Mouse (Mus musculus): ENCODE data around the gene Jmjd8. TPM values are rescaled to one million over a fixed set of nuclear protein-coding genes. Genes with fewer than 3 reads are reported as not detected.

The Jmjd8 gene
- polyA plus RNA-seq, 1 experiment from 2014 or later: 70.7 TPM

- no peak for ATAC-seq (ENCODE audit: low FRiP score, low read depth)
- peak overlapping the region; percentile 78 for H3K4me3 ChIP-seq
- H3K4me2 ChIP-seq (replicated peaks): peak overlapping the region; percentile 95
- no peaks in the 10 kb centered on the region for H3K27me3 ChIP-seq
- H3K9me3 ChIP-seq: no peaks in the 10 kb centered on the region
- H3K27ac ChIP-seq (replicated peaks): no peak overlapping the region
- H3K4me1 ChIP-seq: peaks cover 43% of the 10 kb centered on the region
- peaks cover 18% of the 10 kb centered on the region for H3K36me3 ChIP-seq
- peak overlapping the region; percentile 90 for H3K9ac ChIP-seq (replicated peaks)
- 57% methylated on average over 10 of the region's 10 CpGs for WGBS
These were observed 47.8 kb downstream of the Jmjd8 start for GRCm38 (mm10) chr17:25876347-25876915.

- no peak for ATAC-seq (ENCODE audit: low FRiP score, low read depth)
- Histone ChIP-seq H3K9me3 (no peaks in the 10 kb centered on the region), H3K4me2 (replicated peaks) (no peak overlapping the region), H3K9ac (replicated peaks) (no peak overlapping the region; the same call in 1 of the 2 replicates), H3K4me1 (peaks cover 48% of the 10 kb centered on the region), H3K27me3 (no peaks in the 10 kb centered on the region), H3K36me3 (peaks cover 18% of the 10 kb centered on the region), H3K4me3 (no peak overlapping the region), H3K27ac (replicated peaks) (no peak overlapping the region)
- 86% methylated on average over 3 of the region's 3 CpGs for WGBS
These were observed 48.4 kb downstream of the Jmjd8 start for GRCm38 (mm10) chr17:25877025-25877424.

GRCm38 (mm10) chr17:25877741-25878610, 49.3 kb downstream of the Jmjd8 start:
- Histone ChIP-seq H3K36me3 (peaks cover 26% of the 10 kb centered on the region), H3K4me1 (peaks cover 51% of the 10 kb centered on the region), H3K4me2 (replicated peaks) (no peak overlapping the region), H3K27ac (replicated peaks) (no peak overlapping the region), H3K27me3 (no peaks in the 10 kb centered on the region), H3K9me3 (no peaks in the 10 kb centered on the region), H3K9ac (replicated peaks) (no peak overlapping the region), H3K4me3 (no peak overlapping the region)
- no peak for ATAC-seq (ENCODE audit: low FRiP score, low read depth)
- WGBS: 91% methylated on average over 32 of the region's 32 CpGs

GRCm38 (mm10) chr17:25878611-25879180, 50.0 kb downstream of the Jmjd8 start:
- H3K27ac ChIP-seq (replicated peaks): no peak overlapping the region
- H3K4me2 ChIP-seq (replicated peaks): no peak overlapping the region
- no peak overlapping the region for H3K9ac ChIP-seq (replicated peaks)
- H3K36me3 ChIP-seq: peaks cover 34% of the 10 kb centered on the region
- no peaks in the 10 kb centered on the region for H3K9me3 ChIP-seq
- no peak overlapping the region for H3K4me3 ChIP-seq
- H3K27me3 ChIP-seq: no peaks in the 10 kb centered on the region
- WGBS: 89% methylated on average over 19 of the region's 19 CpGs
- no peak for ATAC-seq (ENCODE audit: low FRiP score, low read depth)
- H3K4me1 ChIP-seq: peaks cover 50% of the 10 kb centered on the region

GRCm38 (mm10) chr17:25879261-25879660, 50.6 kb downstream of the Jmjd8 start:
- H3K4me3 ChIP-seq: no peak overlapping the region

GRCm38 (mm10) chr17:25879750-25880149, 51.1 kb downstream of the Jmjd8 start:
- ATAC-seq (ENCODE audit: low FRiP score, low read depth): no peak
- peak overlapping the region; percentile 46; the same call in 1 of the 2 replicates for H3K27ac ChIP-seq (replicated peaks)
- H3K4me1 ChIP-seq: peaks cover 42% of the 10 kb centered on the region
- H3K4me3 ChIP-seq: no peak overlapping the region
- no peaks in the 10 kb centered on the region for H3K9me3 ChIP-seq
- no peak overlapping the region for H3K4me2 ChIP-seq (replicated peaks)
- H3K36me3 ChIP-seq: peaks cover 44% of the 10 kb centered on the region
- 59% methylated on average over 8 of the region's 8 CpGs for WGBS
- no peak overlapping the region for H3K9ac ChIP-seq (replicated peaks)
- no peaks in the 10 kb centered on the region for H3K27me3 ChIP-seq

More at GRCm38 (mm10) chr17:25879261-25879660, 50.6 kb downstream of the Jmjd8 start:
- no peak overlapping the region for H3K27ac ChIP-seq (replicated peaks)
- WGBS: 40% methylated on average over 4 of the region's 4 CpGs
- peaks cover 39% of the 10 kb centered on the region for H3K36me3 ChIP-seq
- H3K9me3 ChIP-seq: no peaks in the 10 kb centered on the region
- ATAC-seq (ENCODE audit: low FRiP score, low read depth): no peak
- no peaks in the 10 kb centered on the region for H3K27me3 ChIP-seq
- no peak overlapping the region; the same call in 1 of the 2 replicates for H3K9ac ChIP-seq (replicated peaks)
- peaks cover 45% of the 10 kb centered on the region for H3K4me1 ChIP-seq
- no peak overlapping the region for H3K4me2 ChIP-seq (replicated peaks)

GRCm38 (mm10) chr17:25880196-25880910, 51.7 kb downstream of the Jmjd8 start, which contains the start of gene Wfikkn1:
Wfikkn1 (minus strand) TSS chr17:25880858.
- H3K36me3 ChIP-seq: peaks cover 47% of the 10 kb centered on the region
- 0 out of 2 replicates have a peak within 1 kb of the TSS, but pooled peaks have one; percentile 3 for H3K4me2 ChIP-seq (replicated peaks)

GRCm38 (mm10) chr17:25880913-25881641, 52.4 kb downstream of the Jmjd8 start:
- Histone ChIP-seq H3K27ac (replicated peaks) (peak overlapping the region; percentile 78), H3K36me3 (peaks cover 47% of the 10 kb centered on the region), H3K4me3 (no peak overlapping the region), H3K4me2 (replicated peaks) (0 out of 2 replicates have a peak overlapping the region, but pooled peaks have one; percentile 3), H3K4me1 (peaks cover 38% of the 10 kb centered on the region), H3K27me3 (no peaks in the 10 kb centered on the region), H3K9ac (replicated peaks) (peak overlapping the region; percentile 34), H3K9me3 (no peaks in the 10 kb centered on the region)
- 3% methylated on average over 5 of the region's 5 CpGs for WGBS
- ATAC-seq (ENCODE audit: low FRiP score, low read depth): no peak

More at GRCm38 (mm10) chr17:25880196-25880910, 51.7 kb downstream of the Jmjd8 start, which contains the start of gene Wfikkn1:
- ATAC-seq (ENCODE audit: low FRiP score, low read depth): no peak
- H3K27me3 ChIP-seq: no peaks in the 10 kb centered on the region
- no peaks in the 10 kb centered on the region for H3K9me3 ChIP-seq
- H3K9ac ChIP-seq (replicated peaks): peak within 1 kb of the TSS; percentile 34
- 22% methylated on average over 5 of the region's 5 CpGs for WGBS
- no peak within 1 kb of the TSS for H3K4me3 ChIP-seq
- peak within 1 kb of the TSS; percentile 78 for H3K27ac ChIP-seq (replicated peaks)
- peaks cover 42% of the 10 kb centered on the region for H3K4me1 ChIP-seq

Small RNA genes within 50 kb of the gene (microRNA-seq; reads per million reads assigned to microRNA genes)
- gene Mir3082: not detected
- not detected for gene Mir6966

Other genes with a start within 250 kb of the Jmjd8 start
- 20.5 and 21.5 TPM in 2 replicates for gene Lmf1, start 249.8 kb upstream of the Jmjd8 start, polyA plus RNA-seq (2016; fragmentation: Nextera tagmentation; extraction: Ambion mirVana)
- 0.85 and 1.5 TPM in 2 replicates for gene Gng13, start 111.7 kb upstream of the Jmjd8 start, polyA plus RNA-seq (2016; fragmentation: Nextera tagmentation; extraction: Ambion mirVana)
- 31.4 and 34.5 TPM in 2 replicates for gene Chtf18, start 101.4 kb upstream of the Jmjd8 start, polyA plus RNA-seq (2016; fragmentation: Nextera tagmentation; extraction: Ambion mirVana)
- 18.1 and 19.4 TPM in 2 replicates for gene Rpusd1, start 101.2 kb upstream of the Jmjd8 start, polyA plus RNA-seq (2016; fragmentation: Nextera tagmentation; extraction: Ambion mirVana)
- gene Mslnl, start 92.8 kb upstream of the Jmjd8 start, polyA plus RNA-seq (2016; fragmentation: Nextera tagmentation; extraction: Ambion mirVana): not detected in 2 replicates
- gene Msln, start 74.5 kb upstream of the Jmjd8 start, polyA plus RNA-seq (2016; fragmentation: Nextera tagmentation; extraction: Ambion mirVana): 0.19 and 0.27 TPM in 2 replicates
- gene Narfl, start 55.1 kb upstream of the Jmjd8 start, polyA plus RNA-seq (2016; fragmentation: Nextera tagmentation; extraction: Ambion mirVana): 24.8 and 24.9 TPM in 2 replicates
- 114 and 116 TPM in 2 replicates for gene Haghl, start 43.2 kb upstream of the Jmjd8 start, polyA plus RNA-seq (2016; fragmentation: Nextera tagmentation; extraction: Ambion mirVana)
- gene Ccdc78, start 42.3 kb upstream of the Jmjd8 start, polyA plus RNA-seq (2016; fragmentation: Nextera tagmentation; extraction: Ambion mirVana): 0.40 and 0.68 TPM in 2 replicates
- gene Fam173a, start 36.0 kb upstream of the Jmjd8 start, polyA plus RNA-seq (2016; fragmentation: Nextera tagmentation; extraction: Ambion mirVana): 81.8 and 86.1 TPM in 2 replicates
- not detected in 2 replicates for gene AC134908.4, start 33.2 kb upstream of the Jmjd8 start, polyA plus RNA-seq (2016; fragmentation: Nextera tagmentation; extraction: Ambion mirVana)
- gene Metrn, start 31.7 kb upstream of the Jmjd8 start, polyA plus RNA-seq (2016; fragmentation: Nextera tagmentation; extraction: Ambion mirVana): 59.1 and 68.8 TPM in 2 replicates
- 24.8 and 29.4 TPM in 2 replicates for gene Fbxl16, start 19.8 kb upstream of the Jmjd8 start, polyA plus RNA-seq (2016; fragmentation: Nextera tagmentation; extraction: Ambion mirVana)
- gene Wdr24, start 5.2 kb upstream of the Jmjd8 start, polyA plus RNA-seq (2016; fragmentation: Nextera tagmentation; extraction: Ambion mirVana): 28.3 and 28.5 TPM in 2 replicates
- 277 and 283 TPM in 2 replicates for gene Stub1, start 4.5 kb downstream of the Jmjd8 start, polyA plus RNA-seq (2016; fragmentation: Nextera tagmentation; extraction: Ambion mirVana)
- 5.8 and 6.0 TPM in 2 replicates for gene Rhbdl1, start 8.4 kb downstream of the Jmjd8 start, polyA plus RNA-seq (2016; fragmentation: Nextera tagmentation; extraction: Ambion mirVana)
- 2.5 and 3.7 TPM in 2 replicates for gene Gm20683, start 12.9 kb downstream of the Jmjd8 start, polyA plus RNA-seq (2016; fragmentation: Nextera tagmentation; extraction: Ambion mirVana)
- gene Rhot2, start 16.0 kb downstream of the Jmjd8 start, polyA plus RNA-seq (2016; fragmentation: Nextera tagmentation; extraction: Ambion mirVana): 17.7 and 21.1 TPM in 2 replicates
- gene Wdr90, start 32.6 kb downstream of the Jmjd8 start, polyA plus RNA-seq (2016; fragmentation: Nextera tagmentation; extraction: Ambion mirVana): 38.1 and 38.5 TPM in 2 replicates
- 6.8 and 8.5 TPM in 2 replicates for gene Mcrip2, start 39.9 kb downstream of the Jmjd8 start, polyA plus RNA-seq (2016; fragmentation: Nextera tagmentation; extraction: Ambion mirVana)
- gene Mettl26, start 46.2 kb downstream of the Jmjd8 start, polyA plus RNA-seq (2016; fragmentation: Nextera tagmentation; extraction: Ambion mirVana): 59.5 and 65.2 TPM in 2 replicates
- 0.52 and 0.60 TPM in 2 replicates for gene Wfikkn1, start 52.0 kb downstream of the Jmjd8 start, polyA plus RNA-seq (2016; fragmentation: Nextera tagmentation; extraction: Ambion mirVana)
- gene Rab40c, start 90.9 kb downstream of the Jmjd8 start, polyA plus RNA-seq (2016; fragmentation: Nextera tagmentation; extraction: Ambion mirVana): 38.0 and 38.8 TPM in 2 replicates
- gene Pigq, start 116.1 kb downstream of the Jmjd8 start, polyA plus RNA-seq (2016; fragmentation: Nextera tagmentation; extraction: Ambion mirVana): 54.1 and 54.5 TPM in 2 replicates
- 0.26 and 0.61 TPM in 2 replicates for gene Nhlrc4, start 116.1 kb downstream of the Jmjd8 start, polyA plus RNA-seq (2016; fragmentation: Nextera tagmentation; extraction: Ambion mirVana)
- gene A930017K11Rik, start 123.7 kb downstream of the Jmjd8 start, polyA plus RNA-seq (2016; fragmentation: Nextera tagmentation; extraction: Ambion mirVana): 0.13 and 0.14 TPM in 2 replicates
- gene Capn15, start 156.9 kb downstream of the Jmjd8 start, polyA plus RNA-seq (2016; fragmentation: Nextera tagmentation; extraction: Ambion mirVana): 30.4 and 30.6 TPM in 2 replicates
- 43.1 and 44.8 TPM in 2 replicates for gene Rab11fip3, start 240.7 kb downstream of the Jmjd8 start, polyA plus RNA-seq (2016; fragmentation: Nextera tagmentation; extraction: Ambion mirVana)

All from midbrain, embryonic 12.5 days (tissue).